Mouse (Mus musculus) liver, postnatal 0 days (tissue): ENCODE data around the gene Kctd11.

Experiments
- CTCF ChIP-seq: sonication (generic); IDR thresholded peaks from 2 replicates; pipeline ENCODE4 v1.5.1; 2016; ENCODE audit warnings: antibody characterized with exemption, low read depth
- EP300 ChIP-seq: IDR thresholded peaks from 2 replicates; pipeline ENCODE4 v1.6.1; 2016; ENCODE audit warnings: antibody characterized with exemption, low read depth, mild to moderate bottlenecking

- TF ChIP-seq CTCF = peak; percentile 71
- TF ChIP-seq EP300 = no peak
These were observed 1.9 kb upstream of the Kctd11 start for GRCm38 (mm10) chr11:69883066-69883465.
